Mouse (Mus musculus) embryonic fibroblast, embryonic 13.5 days (primary cell): ENCODE measurements around the gene Frem2.
A peak's percentile ranks its signal among the peaks of the same experiment; 100 is the strongest.

Experiments
- CTCF ChIP-seq: IDR thresholded peaks from 2 replicates; pipeline ENCODE4 v1.5.1; 2011; ENCODE audit warnings: mild to moderate bottlenecking, control low read depth, low read length, moderate library complexity, borderline replicate concordance; ENCODE audit not compliant: insufficient read depth
- POLR2A ChIP-seq: IDR thresholded peaks from 2 replicates; pipeline ENCODE4 v1.6.1; 2011; ENCODE audit warnings: low read depth, mild to moderate bottlenecking, control low read depth, low read length, moderate library complexity

GRCm38 (mm10) chr3:53525737-53526136 is 131.4 kb downstream of the Frem2 start:
- TF ChIP-seq CTCF (peak; percentile 73), POLR2A (no peak)
